Mouse (Mus musculus) lung, postnatal 36 days (tissue): ENCODE data around the gene Vasn.
A peak's percentile ranks its signal among the peaks of the same experiment; 100 is the strongest.

Experiments
- DNase-seq: peaks from one replicate; pipeline ENCODE4 v3.0.0; 2022; ENCODE audit warnings: mixed read lengths

The Vasn gene

DNA sequence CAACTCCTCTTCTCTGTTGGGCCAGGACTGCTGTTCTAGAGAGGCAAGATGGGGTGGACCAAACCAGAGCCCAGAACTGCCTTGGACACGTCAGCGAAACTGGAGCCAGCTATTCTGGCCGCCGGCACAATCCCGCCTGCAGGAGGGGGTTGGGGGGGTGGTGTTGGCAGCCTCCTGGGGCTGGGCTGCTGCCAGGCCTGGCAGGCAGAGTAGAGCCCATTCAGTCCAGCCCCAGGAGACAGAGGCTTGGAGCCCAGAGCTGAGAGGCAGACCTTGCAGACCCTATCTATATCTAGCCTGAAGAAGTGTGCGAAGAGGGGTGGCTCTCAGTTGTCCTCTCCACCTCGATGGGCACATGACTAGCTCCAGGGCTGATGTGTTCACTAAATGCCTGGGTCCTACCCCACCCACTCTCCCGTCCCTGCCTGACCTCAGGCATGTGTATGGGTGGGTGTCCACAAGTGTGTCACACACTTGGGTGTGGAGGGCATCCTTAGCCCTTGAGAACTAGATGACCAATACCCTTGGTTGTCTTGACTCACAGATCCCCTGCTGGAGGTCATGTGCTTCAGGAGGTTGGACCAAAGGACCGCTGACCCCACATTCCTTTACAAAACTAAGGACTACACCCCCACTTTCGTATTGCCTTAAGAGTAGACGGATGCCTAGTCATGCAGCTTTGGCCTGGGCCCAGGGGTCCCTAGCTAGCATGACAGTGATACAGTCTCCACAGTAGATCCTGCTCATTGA is 4.1 kb downstream of the Vasn start:
- DNase-seq: peak; percentile 91

DNA sequence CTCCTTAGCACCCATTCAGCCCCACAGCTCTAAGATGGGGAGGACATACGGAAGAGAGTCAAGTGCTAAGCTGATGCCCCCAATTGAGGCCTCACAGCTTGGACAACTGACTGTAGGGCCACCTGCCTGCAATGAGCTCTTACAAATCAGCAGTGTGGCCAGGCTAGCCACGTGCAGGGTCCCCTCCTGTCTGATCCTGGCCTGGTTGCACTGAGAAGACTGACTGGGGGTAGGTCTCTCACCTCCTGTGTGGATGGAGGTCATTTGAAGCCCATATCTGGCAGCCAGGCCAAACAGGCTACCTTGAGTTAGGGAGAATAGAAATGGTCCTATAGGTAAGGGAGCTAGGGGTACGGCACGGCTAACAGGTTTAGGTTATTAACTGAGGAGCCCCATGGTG is 6.1 kb downstream of the Vasn start:
- no peak for DNase-seq

DNA sequence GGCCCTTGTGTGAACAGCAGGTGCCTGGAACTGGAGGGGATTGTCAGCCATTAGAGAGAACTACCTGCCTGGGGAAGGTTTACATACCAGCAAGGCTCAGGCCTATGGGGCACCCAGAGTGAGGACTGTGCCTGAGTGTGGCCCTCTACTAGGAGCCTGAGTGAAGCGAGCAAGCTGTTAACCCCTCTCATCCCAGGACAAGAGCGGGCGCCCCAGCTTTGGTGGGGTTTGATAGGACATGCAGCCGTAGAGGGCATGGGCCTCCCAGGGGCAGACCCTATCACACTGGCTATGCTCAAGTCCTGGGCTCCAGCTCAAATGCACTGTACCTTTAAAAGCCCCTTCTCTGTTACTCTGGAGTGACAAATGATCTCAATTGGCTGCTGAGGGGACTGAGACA is 7.1 kb downstream of the Vasn start:
- no peak for DNase-seq

DNA sequence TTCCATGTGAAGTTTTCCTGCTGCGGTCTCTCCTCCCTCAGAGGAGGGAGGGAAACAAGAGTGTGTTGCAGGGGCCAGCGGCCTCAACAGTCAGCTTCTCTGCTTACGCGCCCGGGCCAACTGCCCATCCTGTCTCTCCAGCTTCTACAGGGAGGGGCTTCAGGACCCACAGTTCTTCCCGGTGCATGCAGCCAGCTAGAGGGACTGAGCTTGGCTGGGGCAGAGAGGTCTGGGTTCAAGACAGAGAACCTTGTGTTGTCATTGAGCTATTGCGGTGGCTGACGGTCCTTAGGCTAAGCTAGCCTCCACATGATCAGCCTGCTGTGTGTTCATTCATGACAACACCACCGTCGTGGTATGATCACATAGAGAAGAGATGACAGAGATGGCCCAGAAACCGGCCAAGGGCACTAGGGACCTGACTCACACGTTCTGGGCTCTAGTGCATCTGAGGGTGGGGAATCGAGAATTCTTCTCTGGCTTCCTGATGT is 8.0 kb downstream of the Vasn start:
- peak; percentile 49 for DNase-seq

DNA sequence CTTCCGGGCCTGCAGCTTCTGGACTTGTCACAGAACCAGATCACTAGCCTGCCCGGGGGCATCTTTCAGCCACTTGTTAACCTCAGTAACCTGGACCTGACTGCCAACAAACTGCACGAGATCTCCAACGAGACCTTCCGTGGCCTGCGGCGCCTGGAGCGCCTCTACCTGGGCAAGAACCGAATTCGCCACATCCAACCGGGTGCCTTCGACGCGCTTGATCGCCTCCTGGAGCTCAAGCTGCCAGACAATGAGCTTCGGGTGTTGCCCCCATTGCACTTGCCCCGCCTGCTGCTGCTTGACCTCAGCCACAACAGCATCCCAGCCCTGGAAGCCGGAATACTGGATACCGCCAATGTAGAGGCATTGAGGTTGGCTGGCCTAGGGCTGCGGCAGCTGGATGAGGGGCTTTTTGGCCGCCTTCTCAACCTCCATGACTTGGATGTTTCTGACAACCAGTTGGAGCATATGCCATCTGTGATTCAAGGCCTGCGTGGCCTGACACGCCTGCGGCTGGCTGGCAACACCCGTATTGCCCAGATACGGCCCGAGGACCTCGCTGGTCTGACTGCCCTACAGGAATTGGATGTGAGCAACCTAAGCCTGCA is 8.8 kb downstream of the Vasn start:
- DNase-seq: no peak

DNA sequence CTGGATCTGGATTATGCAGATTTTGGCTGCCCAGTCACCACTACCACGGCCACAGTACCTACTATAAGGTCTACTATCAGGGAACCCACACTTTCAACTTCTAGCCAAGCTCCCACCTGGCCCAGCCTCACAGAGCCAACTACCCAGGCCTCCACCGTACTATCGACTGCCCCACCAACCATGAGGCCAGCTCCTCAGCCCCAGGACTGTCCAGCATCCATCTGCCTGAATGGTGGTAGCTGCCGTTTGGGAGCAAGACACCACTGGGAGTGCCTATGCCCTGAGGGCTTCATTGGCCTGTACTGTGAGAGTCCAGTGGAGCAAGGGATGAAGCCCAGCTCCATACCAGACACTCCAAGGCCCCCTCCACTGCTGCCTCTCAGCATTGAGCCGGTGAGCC is 9.5 kb downstream of the Vasn start:
- DNase-seq: no peak

DNA sequence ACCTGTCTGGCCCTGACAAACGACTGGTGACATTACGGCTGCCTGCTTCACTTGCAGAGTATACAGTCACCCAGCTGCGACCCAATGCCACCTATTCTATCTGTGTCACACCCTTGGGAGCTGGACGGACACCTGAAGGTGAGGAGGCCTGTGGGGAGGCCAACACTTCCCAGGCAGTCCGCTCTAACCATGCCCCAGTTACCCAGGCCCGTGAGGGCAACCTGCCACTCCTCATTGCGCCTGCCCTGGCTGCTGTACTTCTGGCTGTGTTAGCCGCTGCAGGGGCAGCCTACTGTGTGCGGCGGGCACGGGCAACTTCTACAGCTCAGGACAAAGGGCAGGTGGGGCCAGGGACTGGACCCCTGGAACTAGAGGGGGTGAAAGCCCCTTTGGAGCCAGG is 10.0 kb downstream of the Vasn start:
- no peak for DNase-seq

DNA sequence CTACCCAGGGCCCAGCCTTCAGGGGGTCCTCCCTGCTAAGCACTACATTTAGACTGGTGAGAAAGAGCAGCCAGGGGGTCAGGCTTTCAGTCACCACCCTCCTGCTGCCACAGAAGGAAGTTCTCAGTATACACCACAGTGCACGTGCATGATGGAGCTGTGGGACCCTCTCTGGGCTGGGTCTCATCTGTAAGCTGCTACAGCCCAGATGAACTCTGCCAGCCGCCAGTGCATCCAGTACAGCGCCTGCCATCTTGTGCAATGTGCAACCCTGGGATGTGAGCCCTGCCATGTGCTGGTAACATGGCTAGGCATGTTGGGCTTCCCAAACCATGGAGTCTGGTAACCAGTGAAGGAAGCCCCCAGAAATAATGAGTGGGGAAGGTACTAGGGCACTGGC is 10.4 kb downstream of the Vasn start:
- no peak for DNase-seq

DNA sequence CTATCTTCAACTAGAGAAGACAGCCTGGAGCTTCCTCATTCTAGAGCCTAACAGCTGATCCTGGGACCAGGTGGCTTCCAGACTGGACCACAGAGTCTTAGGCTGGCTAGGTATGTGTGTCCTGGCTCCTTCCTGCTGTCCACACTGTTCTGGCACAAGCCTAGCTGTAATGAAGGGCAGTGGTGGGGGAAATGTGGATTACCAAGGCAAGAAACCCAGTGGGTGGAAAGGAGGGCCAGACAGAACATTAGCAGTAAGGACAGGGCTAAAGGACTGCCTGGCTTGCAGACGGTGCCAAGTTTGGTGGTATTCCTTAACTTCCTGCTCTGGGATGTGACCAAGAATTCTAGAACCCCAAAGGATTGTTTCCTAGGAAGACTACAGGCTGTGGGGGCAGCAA is 11.3 kb downstream of the Vasn start:
- no peak for DNase-seq

DNA sequence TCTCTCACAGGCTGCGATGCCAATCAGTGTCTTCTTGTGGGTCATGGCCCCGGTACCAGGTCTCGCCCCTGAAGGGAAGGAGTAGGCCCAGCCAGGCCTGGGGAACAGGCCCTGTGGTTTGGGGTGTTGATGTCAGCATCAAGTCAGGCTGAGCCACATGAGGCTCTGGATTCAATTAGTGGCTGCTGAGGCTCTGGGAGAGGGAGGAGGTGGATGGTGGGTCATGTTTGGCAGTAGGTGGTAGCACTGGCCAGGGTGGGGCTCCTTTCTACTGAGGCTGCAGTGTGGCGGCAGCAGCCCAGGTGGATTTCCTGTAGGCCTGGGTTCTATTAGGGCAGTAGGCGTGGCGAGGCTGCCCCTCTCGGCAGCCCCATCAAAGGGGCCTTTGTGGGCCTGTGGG is 11.9 kb downstream of the Vasn start:
- DNase-seq: no peak

DNA sequence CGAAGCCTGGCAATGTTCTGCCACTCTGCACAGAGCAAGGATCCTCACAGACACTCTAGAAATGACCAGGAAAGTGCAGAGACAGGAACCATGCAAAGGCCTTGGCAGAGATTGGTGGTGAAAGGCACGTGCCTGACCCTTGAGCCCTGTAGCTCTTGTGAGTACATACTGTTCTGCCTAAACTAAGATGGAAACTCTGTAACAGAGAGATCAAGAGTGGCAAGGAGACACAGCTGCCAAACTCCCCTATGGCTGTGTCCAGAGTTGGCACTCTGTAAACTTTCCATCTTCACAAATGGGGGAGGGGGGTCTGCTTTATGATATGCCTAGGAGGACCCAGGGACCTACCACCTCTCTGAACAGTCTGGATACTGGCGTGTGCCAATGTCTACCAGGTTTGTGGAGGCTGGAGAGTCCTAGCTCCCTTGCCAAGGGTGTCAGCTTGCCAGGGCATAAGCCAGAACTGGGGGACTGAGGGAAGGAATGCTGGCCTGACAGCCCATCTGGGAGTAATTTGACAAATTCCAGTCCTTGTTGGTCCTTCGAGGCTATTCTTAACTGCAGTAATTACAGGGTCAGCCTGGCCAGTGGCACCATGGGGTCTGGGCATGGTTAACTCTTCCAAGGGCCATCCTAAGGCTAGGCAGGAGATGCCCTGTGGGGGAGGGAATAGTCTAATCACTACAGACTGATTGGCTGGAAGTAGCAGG is 13.1 kb downstream of the Vasn start:
- peak; percentile 63 for DNase-seq

DNA sequence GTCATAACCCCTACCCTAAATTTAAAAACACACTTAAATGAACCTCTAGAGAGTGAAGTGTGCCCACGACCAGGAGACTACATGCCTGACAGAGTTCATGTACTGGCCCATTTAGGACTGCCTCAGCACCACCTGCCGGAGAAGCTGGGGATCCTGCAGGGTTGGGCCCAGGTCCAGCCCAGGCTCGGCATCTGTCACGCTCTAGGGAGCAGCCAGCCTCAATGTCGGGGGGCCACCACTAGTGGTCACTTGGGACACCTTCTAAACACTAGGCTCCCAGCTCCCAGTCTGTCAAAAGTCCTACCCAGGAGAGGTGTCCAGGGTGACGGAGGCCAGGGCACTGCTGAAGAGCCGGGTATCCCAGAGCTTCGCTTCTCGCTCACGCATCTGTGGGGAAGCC is 15.0 kb downstream of the Vasn start:
- peak; percentile 29 for DNase-seq

DNA sequence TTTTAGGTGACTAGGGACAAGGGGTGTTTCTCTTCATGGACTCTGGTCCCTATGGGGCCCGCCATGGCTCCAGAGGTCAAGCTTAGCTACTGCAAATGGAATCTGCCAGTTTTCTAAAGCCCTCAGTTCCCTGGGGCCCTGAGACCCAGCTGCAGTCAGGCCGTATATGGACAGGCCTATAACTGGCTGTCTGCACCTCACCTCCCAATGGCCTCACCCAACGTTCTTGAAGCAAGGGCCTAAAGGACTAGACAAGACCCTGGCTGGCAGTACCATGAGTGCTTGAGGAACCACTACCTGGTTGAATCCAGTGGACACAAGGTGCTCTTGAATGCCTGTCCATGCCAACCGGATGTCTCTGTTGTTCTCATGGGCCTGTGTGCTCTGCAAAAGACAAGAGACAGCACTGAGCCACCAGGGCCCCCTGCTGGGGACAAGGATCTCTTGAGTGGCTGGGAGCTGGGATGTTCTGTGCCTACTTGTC is 15.6 kb downstream of the Vasn start:
- peak; percentile 76 for DNase-seq

DNA sequence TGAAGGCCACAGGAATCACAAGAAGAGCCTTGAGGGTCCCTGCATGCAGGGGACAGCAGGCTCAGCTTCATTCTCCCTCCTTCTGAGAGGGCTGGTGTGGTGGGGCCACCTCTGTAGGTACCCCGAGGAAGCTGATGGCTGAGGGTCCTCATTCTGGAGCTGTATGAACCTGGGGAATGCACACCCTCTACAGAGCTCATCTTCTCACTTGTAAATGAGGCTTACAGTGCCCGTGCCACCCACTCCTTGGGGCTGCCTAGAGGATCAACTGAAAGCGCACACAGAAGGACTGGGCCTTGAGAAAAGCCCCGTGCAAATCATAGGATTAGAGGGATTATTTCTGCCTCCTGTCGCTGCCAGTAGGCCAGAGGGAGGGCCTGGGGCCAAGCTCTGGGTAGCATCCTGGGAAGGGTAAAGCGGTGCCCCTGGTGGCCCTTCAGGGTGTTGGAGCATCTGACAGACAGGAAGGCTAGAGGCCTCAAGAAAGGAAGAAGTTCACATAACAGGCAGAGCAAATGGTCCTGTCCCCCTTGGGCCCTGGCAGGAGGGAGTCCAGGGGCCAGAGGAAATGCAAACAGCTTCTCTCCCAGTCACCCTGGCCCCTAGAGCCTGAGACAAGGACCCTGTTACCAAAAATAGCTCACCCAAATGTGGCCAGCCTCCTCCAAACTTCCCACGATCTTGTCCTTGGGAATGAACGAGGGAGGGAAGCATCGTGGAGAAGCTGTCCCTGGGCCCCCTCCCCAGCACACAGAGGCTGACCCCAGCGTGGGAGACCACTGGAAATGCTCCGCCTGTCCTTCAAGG is 16.2 kb downstream of the Vasn start:
- peak; percentile 23 for DNase-seq

DNA sequence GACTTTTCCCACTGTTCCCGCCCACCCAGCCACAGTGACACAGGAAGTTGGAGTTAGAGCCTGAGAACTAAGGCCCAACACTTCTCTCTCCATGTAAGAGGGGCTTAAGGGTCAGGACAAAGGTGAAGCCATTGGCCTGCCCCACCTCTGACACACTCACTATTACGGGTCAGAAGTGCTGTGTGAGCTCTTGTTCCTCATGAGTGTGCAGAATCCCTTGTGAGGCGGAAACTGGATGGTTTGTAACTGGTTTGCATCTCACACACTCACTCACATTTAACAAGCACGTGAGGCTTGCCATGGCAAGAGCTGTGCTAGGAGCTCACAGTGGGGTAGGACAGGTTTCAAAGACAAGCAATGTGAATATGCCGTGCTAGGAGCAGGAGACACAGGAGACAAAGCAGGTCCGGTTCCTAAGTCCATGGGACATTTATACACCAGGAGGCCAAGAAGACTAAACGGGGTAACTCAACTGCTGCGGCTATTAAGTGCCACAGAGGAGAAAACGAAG is 16.9 kb downstream of the Vasn start:
- DNase-seq: peak; percentile 14

DNA sequence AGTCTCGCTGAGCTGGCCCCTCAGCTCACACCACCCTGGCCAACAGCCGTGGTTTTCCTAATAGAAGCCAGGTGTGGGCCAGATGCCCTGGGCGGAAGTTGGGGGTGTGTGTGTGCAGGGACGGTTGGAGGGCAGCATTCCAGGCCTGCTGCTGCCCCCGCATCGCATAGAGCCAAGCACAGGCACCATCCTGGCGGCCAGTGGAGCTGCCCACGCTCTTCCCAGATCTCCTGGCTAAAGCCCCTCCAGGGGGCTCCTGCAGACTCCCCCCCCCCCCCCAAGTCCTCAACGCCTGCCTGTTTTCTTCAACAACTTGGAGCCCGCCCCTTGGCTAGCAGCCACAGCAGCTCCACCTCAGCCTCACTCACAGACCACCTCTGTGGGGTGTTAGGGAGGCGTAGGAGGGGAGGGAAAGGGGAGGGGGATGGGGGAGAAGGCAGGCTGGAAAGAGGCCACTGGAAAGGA is 19.1 kb downstream of the Vasn start:
- DNase-seq: peak; percentile 21

DNA sequence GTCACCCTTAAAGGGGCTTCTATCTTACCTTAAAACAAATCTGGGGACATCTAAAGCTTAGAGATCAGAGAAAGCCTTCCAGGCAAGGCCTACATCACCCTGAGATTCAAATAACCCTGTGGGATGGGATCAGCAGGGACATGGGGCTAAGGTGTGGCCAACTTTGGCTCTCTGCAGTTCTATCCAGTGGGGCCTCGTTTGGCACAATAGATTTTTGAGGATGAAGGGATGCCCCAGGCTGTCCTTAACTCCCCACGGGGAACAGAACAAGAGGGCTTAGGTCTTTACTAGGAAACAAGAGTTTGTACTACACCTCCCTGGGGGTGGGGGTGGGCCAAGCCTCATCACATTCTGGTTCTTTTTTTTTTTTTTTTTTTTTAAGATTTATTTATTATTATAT is 19.6 kb downstream of the Vasn start:
- DNase-seq: no peak

DNA sequence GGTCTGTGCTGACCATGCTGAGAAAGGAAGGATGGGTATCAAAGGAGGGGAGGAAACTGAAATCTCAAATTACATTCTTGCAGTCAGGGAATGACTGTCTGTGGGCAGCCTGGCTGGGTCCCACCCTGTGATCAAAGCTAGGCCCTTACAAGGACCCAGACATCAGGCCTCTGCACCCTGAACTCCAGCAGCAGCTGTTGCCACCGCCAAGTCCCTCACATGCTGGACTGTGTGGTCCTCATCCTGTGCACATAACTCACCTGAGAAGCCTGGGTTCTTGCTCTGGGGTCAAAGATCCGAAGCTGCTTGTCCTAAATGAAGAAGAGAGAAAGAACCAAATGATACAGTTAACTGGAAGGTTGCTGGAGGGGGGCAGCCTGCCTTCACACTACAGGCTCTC is 21.9 kb downstream of the Vasn start:
- no peak for DNase-seq

DNA sequence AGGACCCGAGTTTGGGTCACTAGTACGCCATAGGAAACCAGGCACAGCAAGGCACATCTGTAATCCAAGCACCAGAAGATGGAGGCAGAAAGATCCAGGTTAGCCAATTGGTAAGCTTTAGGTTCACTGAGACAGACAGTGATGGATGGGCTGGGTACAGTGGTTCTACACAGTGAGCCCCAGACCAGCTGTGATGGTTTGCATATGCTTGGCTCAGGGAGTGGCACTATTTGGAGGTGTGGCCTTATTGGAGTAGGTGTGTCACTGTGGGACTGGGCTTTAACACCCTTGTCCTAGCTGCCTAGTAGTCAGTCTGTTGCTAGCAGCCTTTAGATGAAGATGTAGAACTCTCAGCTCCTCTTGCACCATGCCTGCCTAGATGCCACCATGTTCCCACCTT is 24.1 kb downstream of the Vasn start:
- no peak for DNase-seq

DNA sequence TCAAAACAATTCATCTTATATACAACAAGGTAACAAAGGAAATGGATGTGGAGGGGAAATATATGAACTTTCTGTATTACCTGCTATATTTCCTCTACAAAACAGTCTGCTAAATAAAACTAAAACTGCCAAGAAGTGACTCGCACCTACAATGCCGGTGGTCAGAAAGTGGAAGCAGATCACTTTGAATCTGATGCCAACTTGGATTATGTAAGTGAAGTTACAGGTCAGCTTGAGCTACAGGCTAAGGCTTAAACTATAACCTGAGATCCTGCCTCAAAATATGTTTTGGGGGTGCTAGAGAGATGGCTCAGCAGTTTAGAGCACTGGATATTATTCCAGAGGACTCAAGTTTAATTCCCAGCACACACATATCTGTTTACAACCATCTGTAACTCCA is 26.0 kb downstream of the Vasn start:
- DNase-seq: no peak

DNA sequence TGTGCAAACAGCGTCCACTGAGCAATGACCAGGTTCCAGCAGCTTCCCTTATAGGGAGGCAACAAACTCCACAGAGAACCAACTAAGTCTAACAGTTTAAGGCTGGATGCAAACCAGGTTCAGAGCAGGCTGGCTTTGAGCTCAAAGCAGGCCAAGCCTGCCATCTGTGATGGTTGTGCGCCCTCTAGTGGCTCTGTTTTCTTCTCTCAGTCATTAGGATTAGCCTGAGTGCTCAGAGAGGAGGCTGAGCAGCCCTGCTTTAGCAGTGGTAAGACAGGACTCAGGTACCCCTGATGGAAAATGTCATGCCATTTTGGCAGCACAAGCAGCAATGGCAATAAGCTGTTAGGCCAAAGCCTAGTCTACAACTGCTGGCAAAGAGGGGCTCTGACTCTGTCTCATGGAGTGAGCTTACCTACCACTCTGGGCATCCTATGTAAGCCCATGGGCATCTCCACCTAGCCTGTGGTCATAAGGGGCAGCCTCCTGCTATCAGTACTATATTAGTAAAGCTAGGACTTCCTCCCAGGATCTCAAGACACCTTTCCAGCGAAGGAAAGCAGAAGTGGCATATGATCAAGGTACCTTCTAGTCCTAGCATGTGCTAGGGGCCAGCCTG is 27.6 kb downstream of the Vasn start:
- DNase-seq: peak; percentile 95

DNA sequence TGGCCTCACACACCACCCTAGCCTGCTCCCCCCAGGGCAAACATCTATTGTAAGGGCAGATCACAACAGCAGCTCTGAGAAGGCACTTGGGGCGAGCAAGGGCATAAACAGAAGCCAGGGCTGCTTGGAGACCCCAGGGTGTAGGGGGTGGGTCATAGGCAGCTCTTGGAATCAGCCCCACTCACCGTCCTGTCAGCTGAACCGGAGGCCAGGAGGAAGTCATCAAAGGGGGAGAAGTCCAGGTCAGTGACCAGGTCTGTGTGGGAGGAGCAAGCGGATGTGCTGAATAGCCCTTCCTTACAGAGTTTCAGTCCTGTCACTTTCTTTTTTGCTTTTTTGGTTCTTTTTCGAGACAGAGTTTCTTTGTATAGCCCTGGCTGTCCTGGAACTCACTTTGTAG is 30.6 kb downstream of the Vasn start:
- no peak for DNase-seq
